ENCODE assay signal across 17 mouse cellular contexts in the genomic region with DNA sequence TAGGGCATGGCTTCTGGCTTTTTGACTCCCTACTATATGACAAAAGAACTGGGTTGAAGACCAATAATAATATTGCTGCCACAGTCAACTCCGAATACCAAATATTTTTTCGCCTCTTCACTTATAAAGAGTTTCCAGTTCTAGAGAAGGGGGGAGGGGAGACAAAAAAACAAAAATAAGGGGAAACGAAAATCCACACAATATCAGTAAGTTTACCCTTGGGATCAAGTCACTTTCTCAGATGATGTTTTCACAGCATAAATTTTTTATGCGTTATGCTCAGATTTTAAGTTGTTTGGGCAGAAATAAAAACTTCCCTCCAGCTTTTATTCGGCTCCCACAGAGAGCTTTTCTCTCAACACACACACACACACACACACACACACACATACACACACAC.
"Had no signal": no experiment of that assay in that cellular context is flagged by ENCODE, and none has a peak within 500 bp of the region (broad histone marks: within the 10 kb centered on the region; RNA-seq: fewer than 3 reads in every experiment).

No protein-coding gene starts in this region.

- H3K36me3 ChIP-seq: neural tube, embryonic 12.5 days; neural tube, embryonic 13.5 days; neural tube, embryonic 15.5 days; stomach, embryonic 15.5 days had no signal

- DNase-seq: retina, postnatal 1 day; right cerebral cortex, adult 18-20 months; right cerebral cortex, postnatal 14 days; right cerebral cortex, postnatal 25 days; right cerebral cortex, postnatal 4 days; spleen, adult 18-20 months; thymus, adult 18-20 months; thymus, adult 2 months; thymus, postnatal 14 days; thymus, postnatal 25 days; thymus, postnatal 36 days; thymus, postnatal 4 days had no signal

- H3K4me3 ChIP-seq: neural tube, embryonic 12.5 days; neural tube, embryonic 13.5 days; neural tube, embryonic 15.5 days; stomach, embryonic 15.5 days had no signal

- H3K4me1 ChIP-seq: neural tube, embryonic 13.5 days; neural tube, embryonic 15.5 days; stomach, embryonic 15.5 days had no signal

- H3K27me3 ChIP-seq: neural tube, embryonic 12.5 days; neural tube, embryonic 13.5 days; neural tube, embryonic 15.5 days; stomach, embryonic 15.5 days had no signal

- H3K9me3 ChIP-seq: neural tube, embryonic 12.5 days; neural tube, embryonic 15.5 days; stomach, embryonic 15.5 days had no signal

- H3K9ac ChIP-seq: neural tube, embryonic 12.5 days; neural tube, embryonic 13.5 days; neural tube, embryonic 15.5 days; stomach, embryonic 15.5 days had no signal

- H3K4me2 ChIP-seq: neural tube, embryonic 12.5 days; neural tube, embryonic 13.5 days; neural tube, embryonic 15.5 days; stomach, embryonic 15.5 days had no signal

- H3K27ac ChIP-seq: neural tube, embryonic 12.5 days; neural tube, embryonic 13.5 days; neural tube, embryonic 15.5 days; stomach, embryonic 15.5 days; stomach, postnatal 0 days had no signal
